Mouse (Mus musculus): ENCODE results near the gene Zbtb4. TPM values are rescaled to one million over a fixed set of nuclear protein-coding genes. Genes with fewer than 3 reads are reported as not detected.

Gene Zbtb4
- polyA plus RNA-seq, 1 experiment from 2014 or later: 6.6 TPM

- Histone ChIP-seq H3K27me3 (replicated peaks; ENCODE audit: insufficient read depth, low read length) (no peaks in the 10 kb centered on the region), H3K9ac (replicated peaks; ENCODE audit: low read depth) (no peak overlapping the region), H3K4me1 (ENCODE audit: insufficient read depth, low read depth, low read length) (no peaks in the 10 kb centered on the region), H3K4me3 (ENCODE audit: low read depth, low read length) (no peak overlapping the region), H3K36me3 (ENCODE audit: insufficient read depth, low read length) (no peaks in the 10 kb centered on the region), H3K27ac (ENCODE audit: low read length) (no peak overlapping the region), H3K9me3 (ENCODE audit: low read length) (no peaks in the 10 kb centered on the region), H3K4me2 (replicated peaks; ENCODE audit: low read depth, low read length) (no peak overlapping the region)
- 85% methylated on average over 12 of the region's 12 CpGs for WGBS
- TF ChIP-seq CTCF (IDR thresholded peaks at IDR 0.05): no peak
- no peak for TF ChIP-seq EP300 (IDR thresholded peaks at IDR 0.05)
- ATAC-seq (no peak), DNase-seq (ENCODE audit: low spot score) (no peak)
Observed at GRCm38 (mm10) chr11:69816520-69816919, 50.8 kb downstream of the Zbtb4 start.

GRCm38 (mm10) chr11:69818365-69818764 lies 52.7 kb downstream of the Zbtb4 start, which contains the start of gene Spem2:
Gene Spem2, minus strand, starts transcription at chr11:69818465.
- 72% methylated on average over 2 of the region's 2 CpGs for WGBS
- DNase-seq (ENCODE audit: low spot score): no peak
- Histone ChIP-seq H3K27me3 (replicated peaks; ENCODE audit: insufficient read depth, low read length) (no peaks in the 10 kb centered on the region), H3K9ac (replicated peaks; ENCODE audit: low read depth) (no peak within 1 kb of the TSS), H3K4me1 (ENCODE audit: insufficient read depth, low read depth, low read length) (no peaks in the 10 kb centered on the region), H3K9me3 (ENCODE audit: low read length) (no peaks in the 10 kb centered on the region), H3K4me3 (ENCODE audit: low read depth, low read length) (no peak within 1 kb of the TSS), H3K27ac (ENCODE audit: low read length) (no peak within 1 kb of the TSS), H3K4me2 (replicated peaks; ENCODE audit: low read depth, low read length) (no peak within 1 kb of the TSS), H3K36me3 (ENCODE audit: insufficient read depth, low read length) (no peaks in the 10 kb centered on the region)
- no peak for ATAC-seq
- TF ChIP-seq CTCF (IDR thresholded peaks at IDR 0.05): no peak
- TF ChIP-seq EP300 (IDR thresholded peaks at IDR 0.05): no peak

- Histone ChIP-seq H3K4me3 (ENCODE audit: low read depth, low read length) (no peak overlapping the region), H3K36me3 (ENCODE audit: insufficient read depth, low read length) (no peaks in the 10 kb centered on the region)
Observed at GRCm38 (mm10) chr11:69818871-69819270, 53.2 kb downstream of the Zbtb4 start.

GRCm38 (mm10) chr11:69822080-69822479 lies 56.4 kb downstream of the Zbtb4 start, which contains the start of gene Spem1:
Gene Spem1, minus strand, starts transcription at chr11:69822180.
- Histone ChIP-seq H3K4me2 (replicated peaks; ENCODE audit: low read depth, low read length) (no peak within 1 kb of the TSS), H3K9me3 (ENCODE audit: low read length) (no peaks in the 10 kb centered on the region), H3K9ac (replicated peaks; ENCODE audit: low read depth) (no peak within 1 kb of the TSS), H3K4me1 (ENCODE audit: insufficient read depth, low read depth, low read length) (no peaks in the 10 kb centered on the region), H3K4me3 (ENCODE audit: low read depth, low read length) (no peak within 1 kb of the TSS), H3K27me3 (replicated peaks; ENCODE audit: insufficient read depth, low read length) (no peaks in the 10 kb centered on the region), H3K36me3 (ENCODE audit: insufficient read depth, low read length) (no peaks in the 10 kb centered on the region), H3K27ac (ENCODE audit: low read length) (no peak within 1 kb of the TSS)
- no peak for ATAC-seq
- no peak for DNase-seq (ENCODE audit: low spot score)
- no peak for TF ChIP-seq CTCF (IDR thresholded peaks at IDR 0.05)
- TF ChIP-seq EP300 (IDR thresholded peaks at IDR 0.05): no peak
- WGBS: 85% methylated on average over 3 of the region's 3 CpGs

More at GRCm38 (mm10) chr11:69818871-69819270, 53.2 kb downstream of the Zbtb4 start:
- Histone ChIP-seq H3K4me1 (ENCODE audit: insufficient read depth, low read depth, low read length) (no peaks in the 10 kb centered on the region), H3K27ac (ENCODE audit: low read length) (no peak overlapping the region), H3K4me2 (replicated peaks; ENCODE audit: low read depth, low read length) (no peak overlapping the region), H3K9me3 (ENCODE audit: low read length) (no peaks in the 10 kb centered on the region), H3K27me3 (replicated peaks; ENCODE audit: insufficient read depth, low read length) (no peaks in the 10 kb centered on the region), H3K9ac (replicated peaks; ENCODE audit: low read depth) (no peak overlapping the region)
- TF ChIP-seq CTCF (IDR thresholded peaks at IDR 0.05) (no peak), EP300 (IDR thresholded peaks at IDR 0.05) (no peak)
- WGBS: 88% methylated on average over 8 of the region's 8 CpGs
- ATAC-seq (no peak), DNase-seq (ENCODE audit: low spot score) (no peak)

- Histone ChIP-seq H3K4me1 (ENCODE audit: insufficient read depth, low read depth, low read length) (no peaks in the 10 kb centered on the region), H3K27ac (ENCODE audit: low read length) (no peak overlapping the region), H3K4me3 (ENCODE audit: low read depth, low read length) (no peak overlapping the region), H3K9me3 (ENCODE audit: low read length) (no peaks in the 10 kb centered on the region), H3K9ac (replicated peaks; ENCODE audit: low read depth) (no peak overlapping the region), H3K36me3 (ENCODE audit: insufficient read depth, low read length) (no peaks in the 10 kb centered on the region), H3K27me3 (replicated peaks; ENCODE audit: insufficient read depth, low read length) (no peaks in the 10 kb centered on the region), H3K4me2 (replicated peaks; ENCODE audit: low read depth, low read length) (no peak overlapping the region)
- 61% methylated on average over 2 of the region's 2 CpGs for WGBS
- ATAC-seq: no peak
- TF ChIP-seq CTCF (IDR thresholded peaks at IDR 0.05) (no peak), EP300 (IDR thresholded peaks at IDR 0.05) (no peak)
- DNase-seq (ENCODE audit: low spot score): no peak
Observed at GRCm38 (mm10) chr11:69823456-69823855, 57.7 kb downstream of the Zbtb4 start.

- no peak for DNase-seq (ENCODE audit: low spot score)
- no peaks in the 10 kb centered on the region for H3K4me1 ChIP-seq (ENCODE audit: insufficient read depth, low read depth, low read length)
- no peaks in the 10 kb centered on the region for H3K36me3 ChIP-seq (ENCODE audit: insufficient read depth, low read length)
- H3K4me3 ChIP-seq (ENCODE audit: low read depth, low read length): no peak overlapping the region
- no peak for TF ChIP-seq EP300 (IDR thresholded peaks at IDR 0.05)
- no peak for TF ChIP-seq CTCF (IDR thresholded peaks at IDR 0.05)
- no peaks in the 10 kb centered on the region for H3K9me3 ChIP-seq (ENCODE audit: low read length)
- no peak overlapping the region for H3K9ac ChIP-seq (replicated peaks; ENCODE audit: low read depth)
- 73% methylated on average over 5 of the region's 5 CpGs for WGBS
- no peak overlapping the region for H3K27ac ChIP-seq (ENCODE audit: low read length)
- no peak for ATAC-seq
- no peaks in the 10 kb centered on the region for H3K27me3 ChIP-seq (replicated peaks; ENCODE audit: insufficient read depth, low read length)
- no peak overlapping the region for H3K4me2 ChIP-seq (replicated peaks; ENCODE audit: low read depth, low read length)
Observed at GRCm38 (mm10) chr11:69828832-69829231, 63.1 kb downstream of the Zbtb4 start.

- no peak for TF ChIP-seq CTCF (IDR thresholded peaks at IDR 0.05)
- no peak for TF ChIP-seq EP300 (IDR thresholded peaks at IDR 0.05)
- WGBS: 45% methylated on average over 8 of the region's 8 CpGs
- no peak overlapping the region; the same call in 1 of the 2 replicates for H3K4me3 ChIP-seq (ENCODE audit: low read depth, low read length)
Observed at GRCm38 (mm10) chr11:69833554-69833953, 67.8 kb downstream of the Zbtb4 start.

More at GRCm38 (mm10) chr11:69833554-69833953, 67.8 kb downstream of the Zbtb4 start:
- H3K27me3 ChIP-seq (replicated peaks; ENCODE audit: insufficient read depth, low read length): 0 out of 2 replicates have a peak, but pooled peaks cover 5% of the 10 kb centered on the region
- peak overlapping the region; percentile 64 for H3K4me2 ChIP-seq (replicated peaks; ENCODE audit: low read depth, low read length)
- H3K4me1 ChIP-seq (ENCODE audit: insufficient read depth, low read depth, low read length): peaks cover 11% of the 10 kb centered on the region
- H3K9ac ChIP-seq (replicated peaks; ENCODE audit: low read depth): no peak overlapping the region
- ATAC-seq: no peak
- H3K36me3 ChIP-seq (ENCODE audit: insufficient read depth, low read length): no peaks in the 10 kb centered on the region
- H3K9me3 ChIP-seq (ENCODE audit: low read length): no peaks in the 10 kb centered on the region
- H3K27ac ChIP-seq (ENCODE audit: low read length): no peak overlapping the region
- no peak for DNase-seq (ENCODE audit: low spot score)

Other genes with a start within 250 kb of the Zbtb4 start
- gene Dnah2, start 216.8 kb upstream of the Zbtb4 start, polyA plus RNA-seq (2015; fragmentation: Nextera tagmentation; extraction: Ambion mirVana): 1.3 and 2.2 TPM in 2 replicates
- gene Efnb3, start 205.7 kb upstream of the Zbtb4 start, polyA plus RNA-seq (2015; fragmentation: Nextera tagmentation; extraction: Ambion mirVana): 0.80 and 1.0 TPM in 2 replicates
- 13.8 and 14.3 TPM in 2 replicates for gene Wrap53, start 185.7 kb upstream of the Zbtb4 start, polyA plus RNA-seq (2015; fragmentation: Nextera tagmentation; extraction: Ambion mirVana)
- gene Trp53, start 185.6 kb upstream of the Zbtb4 start, polyA plus RNA-seq (2015; fragmentation: Nextera tagmentation; extraction: Ambion mirVana): 39.8 and 50.6 TPM in 2 replicates
- gene Atp1b2, start 160.0 kb upstream of the Zbtb4 start, polyA plus RNA-seq (2015; fragmentation: Nextera tagmentation; extraction: Ambion mirVana): 7.5 and 8.1 TPM in 2 replicates
- gene Shbg, start 148.0 kb upstream of the Zbtb4 start, polyA plus RNA-seq (2015; fragmentation: Nextera tagmentation; extraction: Ambion mirVana): not detected in 2 replicates
- 14.4 and 16.3 TPM in 2 replicates for gene Sat2, start 143.9 kb upstream of the Zbtb4 start, polyA plus RNA-seq (2015; fragmentation: Nextera tagmentation; extraction: Ambion mirVana)
- 16.3 and 17.9 TPM in 2 replicates for gene Fxr2, start 132.9 kb upstream of the Zbtb4 start, polyA plus RNA-seq (2015; fragmentation: Nextera tagmentation; extraction: Ambion mirVana)
- gene Sox15, start 110.6 kb upstream of the Zbtb4 start, polyA plus RNA-seq (2015; fragmentation: Nextera tagmentation; extraction: Ambion mirVana): 0.14 and 0.17 TPM in 2 replicates
- gene Mpdu1, start 103.3 kb upstream of the Zbtb4 start, polyA plus RNA-seq (2015; fragmentation: Nextera tagmentation; extraction: Ambion mirVana): 57.3 and 61.3 TPM in 2 replicates
- 41.9 and 43.6 TPM in 2 replicates for gene Cd68, start 99.8 kb upstream of the Zbtb4 start, polyA plus RNA-seq (2015; fragmentation: Nextera tagmentation; extraction: Ambion mirVana)
- 283 and 286 TPM in 2 replicates for gene Eif4a1, start 93.5 kb upstream of the Zbtb4 start, polyA plus RNA-seq (2015; fragmentation: Nextera tagmentation; extraction: Ambion mirVana)
- 36.0 and 37.8 TPM in 2 replicates for gene Senp3, start 83.8 kb upstream of the Zbtb4 start, polyA plus RNA-seq (2015; fragmentation: Nextera tagmentation; extraction: Ambion mirVana)
- 4.4 and 6.7 TPM in 2 replicates for gene Tnfsf13, start 80.1 kb upstream of the Zbtb4 start, polyA plus RNA-seq (2015; fragmentation: Nextera tagmentation; extraction: Ambion mirVana)
- 12.0 and 13.6 TPM in 2 replicates for gene Tnfsf12, start 70.1 kb upstream of the Zbtb4 start, polyA plus RNA-seq (2015; fragmentation: Nextera tagmentation; extraction: Ambion mirVana)
- gene Tnfsfm13, start 69.8 kb upstream of the Zbtb4 start, polyA plus RNA-seq (2015; fragmentation: Nextera tagmentation; extraction: Ambion mirVana): 11.9 and 13.1 TPM in 2 replicates
- 14.0 and 15.3 TPM in 2 replicates for gene Polr2a, start 7.3 kb upstream of the Zbtb4 start, polyA plus RNA-seq (2015; fragmentation: Nextera tagmentation; extraction: Ambion mirVana)
- gene Slc35g3, start 3.9 kb upstream of the Zbtb4 start, polyA plus RNA-seq (2015; fragmentation: Nextera tagmentation; extraction: Ambion mirVana): 1.0 TPM in 2 replicates
- 15.6 and 16.2 TPM in 2 replicates for gene Chrnb1, start 30.0 kb downstream of the Zbtb4 start, polyA plus RNA-seq (2015; fragmentation: Nextera tagmentation; extraction: Ambion mirVana)
- gene Fgf11, start 35.9 kb downstream of the Zbtb4 start, polyA plus RNA-seq (2015; fragmentation: Nextera tagmentation; extraction: Ambion mirVana): 0.57 and 0.95 TPM in 2 replicates
- gene Tmem102, start 39.7 kb downstream of the Zbtb4 start, polyA plus RNA-seq (2015; fragmentation: Nextera tagmentation; extraction: Ambion mirVana): 14.3 and 14.9 TPM in 2 replicates
- gene Gm39566, start 49.4 kb downstream of the Zbtb4 start, polyA plus RNA-seq (2015; fragmentation: Nextera tagmentation; extraction: Ambion mirVana): not detected in 2 replicates
- gene Spem2, start 52.6 kb downstream of the Zbtb4 start, polyA plus RNA-seq (2015; fragmentation: Nextera tagmentation; extraction: Ambion mirVana): not detected in 2 replicates
- not detected in 2 replicates for gene Spem1, start 56.3 kb downstream of the Zbtb4 start, polyA plus RNA-seq (2015; fragmentation: Nextera tagmentation; extraction: Ambion mirVana)
- 2.9 and 3.9 TPM in 2 replicates for gene Nlgn2, start 71.9 kb downstream of the Zbtb4 start, polyA plus RNA-seq (2015; fragmentation: Nextera tagmentation; extraction: Ambion mirVana)
- 365 and 395 TPM in 2 replicates for gene Tmem256, start 72.6 kb downstream of the Zbtb4 start, polyA plus RNA-seq (2015; fragmentation: Nextera tagmentation; extraction: Ambion mirVana)
- 107 and 114 TPM in 2 replicates for gene Plscr3, start 80.5 kb downstream of the Zbtb4 start, polyA plus RNA-seq (2015; fragmentation: Nextera tagmentation; extraction: Ambion mirVana)
- 6.1 and 7.6 TPM in 2 replicates for gene Tnk1, start 92.8 kb downstream of the Zbtb4 start, polyA plus RNA-seq (2015; fragmentation: Nextera tagmentation; extraction: Ambion mirVana)
- not detected in 2 replicates for gene Tmem95, start 112.1 kb downstream of the Zbtb4 start, polyA plus RNA-seq (2015; fragmentation: Nextera tagmentation; extraction: Ambion mirVana)
- 10.1 and 11.4 TPM in 2 replicates for gene Kctd11, start 115.5 kb downstream of the Zbtb4 start, polyA plus RNA-seq (2015; fragmentation: Nextera tagmentation; extraction: Ambion mirVana)
- 1.5 and 1.7 TPM in 2 replicates for gene Acap1, start 129.6 kb downstream of the Zbtb4 start, polyA plus RNA-seq (2015; fragmentation: Nextera tagmentation; extraction: Ambion mirVana)
- 6.4 and 7.0 TPM in 2 replicates for gene 2810408A11Rik, start 135.1 kb downstream of the Zbtb4 start, polyA plus RNA-seq (2015; fragmentation: Nextera tagmentation; extraction: Ambion mirVana)
- 3.8 and 3.9 TPM in 2 replicates for gene Neurl4, start 135.2 kb downstream of the Zbtb4 start, polyA plus RNA-seq (2015; fragmentation: Nextera tagmentation; extraction: Ambion mirVana)
- gene Gps2, start 148.0 kb downstream of the Zbtb4 start, polyA plus RNA-seq (2015; fragmentation: Nextera tagmentation; extraction: Ambion mirVana): 53.0 and 59.1 TPM in 2 replicates
- gene Eif5a, start 156.0 kb downstream of the Zbtb4 start, polyA plus RNA-seq (2015; fragmentation: Nextera tagmentation; extraction: Ambion mirVana): 758 and 815 TPM in 2 replicates
- 1.00 and 1.1 TPM in 2 replicates for gene Ybx2, start 169.9 kb downstream of the Zbtb4 start, polyA plus RNA-seq (2015; fragmentation: Nextera tagmentation; extraction: Ambion mirVana)
- 3.7 and 4.3 TPM in 2 replicates for gene Slc2a4, start 182.3 kb downstream of the Zbtb4 start, polyA plus RNA-seq (2015; fragmentation: Nextera tagmentation; extraction: Ambion mirVana)
- 212 and 230 TPM in 2 replicates for gene Cldn7, start 198.9 kb downstream of the Zbtb4 start, polyA plus RNA-seq (2015; fragmentation: Nextera tagmentation; extraction: Ambion mirVana)
- gene Ctdnep1, start 215.2 kb downstream of the Zbtb4 start, polyA plus RNA-seq (2015; fragmentation: Nextera tagmentation; extraction: Ambion mirVana): 23.7 and 24.7 TPM in 2 replicates
- 65.9 and 72.1 TPM in 2 replicates for gene Elp5, start 216.6 kb downstream of the Zbtb4 start, polyA plus RNA-seq (2015; fragmentation: Nextera tagmentation; extraction: Ambion mirVana)
- gene Gabarap, start 225.2 kb downstream of the Zbtb4 start, polyA plus RNA-seq (2015; fragmentation: Nextera tagmentation; extraction: Ambion mirVana): 624 and 645 TPM in 2 replicates
- 57.5 and 61.3 TPM in 2 replicates for gene Phf23, start 229.9 kb downstream of the Zbtb4 start, polyA plus RNA-seq (2015; fragmentation: Nextera tagmentation; extraction: Ambion mirVana)
- gene Dvl2, start 234.7 kb downstream of the Zbtb4 start, polyA plus RNA-seq (2015; fragmentation: Nextera tagmentation; extraction: Ambion mirVana): 14.6 and 15.1 TPM in 2 replicates
- gene Acadvl, start 249.5 kb downstream of the Zbtb4 start, polyA plus RNA-seq (2015; fragmentation: Nextera tagmentation; extraction: Ambion mirVana): 92.0 and 95.2 TPM in 2 replicates

All from lung, postnatal 0 days (tissue).